Mouse (Mus musculus): ENCODE data around the gene Tbc1d10a. TPM values are rescaled to one million over a fixed set of nuclear protein-coding genes. Genes with fewer than 3 reads are reported as not detected.
A peak's percentile ranks its signal among the peaks of the same experiment; 100 is the strongest.

The Tbc1d10a gene
- polyA plus RNA-seq, 1 experiment, result 0.63 TPM

DNA sequence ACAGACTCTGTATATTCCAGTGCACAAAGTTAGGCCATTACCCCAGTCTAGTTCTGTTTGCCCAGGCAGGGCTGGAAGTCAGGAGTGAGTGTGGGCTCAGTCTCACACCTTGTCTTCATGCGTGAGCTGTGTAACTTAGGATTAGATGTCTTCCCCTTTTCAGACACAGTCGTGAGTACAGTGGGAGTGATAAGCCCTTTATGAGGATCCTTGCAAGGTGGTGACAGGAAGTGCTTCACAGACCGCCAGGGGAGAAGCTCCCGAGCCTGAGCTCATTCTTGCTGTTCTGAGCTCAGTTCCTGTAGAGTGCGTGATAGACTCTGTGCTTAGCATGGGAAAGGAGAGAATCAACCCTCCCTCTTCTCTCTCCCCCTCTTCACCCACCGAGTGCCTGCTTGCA is 20.0 kb downstream of the Tbc1d10a start:
- TF ChIP-seq GATA1 (IDR thresholded peaks at IDR 0.05; ENCODE audit: low read length), result no peak
- TF ChIP-seq TAL1 (IDR thresholded peaks at IDR 0.05; ENCODE audit: low read length), result no peak
- H3K27me3 ChIP-seq (ENCODE audit: control insufficient read depth), result no peaks in the 10 kb centered on the region
- peaks cover 7% of the 10 kb centered on the region for H3K4me1 ChIP-seq (ENCODE audit: control insufficient read depth)
- peaks cover 50% of the 10 kb centered on the region for H3K36me3 ChIP-seq (ENCODE audit: control insufficient read depth)
- no peaks in the 10 kb centered on the region for H3K9me3 ChIP-seq (ENCODE audit: control insufficient read depth, low read length)
- no peak overlapping the region for H3K4me3 ChIP-seq (replicated peaks)

DNA sequence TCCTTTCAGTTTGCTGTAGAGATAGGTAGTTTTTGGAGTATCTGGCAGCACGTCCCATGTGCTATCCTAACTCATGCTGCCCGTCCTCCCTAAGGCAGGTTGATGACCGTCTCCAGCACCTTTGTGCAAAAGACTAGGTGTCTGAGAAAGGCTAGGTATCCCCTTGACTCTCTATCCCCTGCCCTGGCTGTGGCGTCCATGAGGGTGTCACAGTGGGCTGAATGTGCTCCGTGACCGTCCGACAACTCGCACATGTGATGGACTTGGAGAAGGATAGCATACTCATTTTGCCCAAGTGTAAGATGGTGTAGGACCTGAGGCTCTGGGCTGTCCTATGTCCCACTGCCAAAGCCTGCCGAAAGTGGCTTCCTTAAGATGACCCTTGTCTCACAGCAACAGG is 21.1 kb downstream of the Tbc1d10a start:
- peaks cover 7% of the 10 kb centered on the region for H3K4me1 ChIP-seq (ENCODE audit: control insufficient read depth)
- no peak overlapping the region for H3K4me3 ChIP-seq (replicated peaks)
- peaks cover 59% of the 10 kb centered on the region for H3K36me3 ChIP-seq (ENCODE audit: control insufficient read depth)
- no peaks in the 10 kb centered on the region for H3K27me3 ChIP-seq (ENCODE audit: control insufficient read depth)
- H3K9me3 ChIP-seq (ENCODE audit: control insufficient read depth, low read length), result no peaks in the 10 kb centered on the region
- TF ChIP-seq GATA1 (IDR thresholded peaks at IDR 0.05; ENCODE audit: low read length), result no peak
- no peak for TF ChIP-seq TAL1 (IDR thresholded peaks at IDR 0.05; ENCODE audit: low read length)

DNA sequence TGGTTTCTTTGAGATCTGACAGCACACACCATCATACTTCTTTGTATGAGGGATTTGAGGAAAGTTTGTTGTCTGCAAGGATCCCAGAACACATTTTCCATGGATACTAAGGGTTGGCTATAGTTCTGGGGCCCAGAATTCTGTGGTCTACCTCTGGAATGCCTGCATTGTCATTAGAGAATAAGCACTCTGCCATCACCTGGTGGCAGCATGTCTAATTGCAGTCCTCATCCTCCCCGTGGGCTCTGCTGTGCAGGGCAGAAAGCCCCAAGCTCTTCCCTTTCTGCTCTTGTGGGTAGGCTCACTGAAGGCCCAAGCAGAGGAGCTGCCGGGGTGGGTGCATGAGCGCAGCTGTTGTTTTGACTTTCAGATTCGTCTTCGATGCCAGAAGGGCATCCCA is 23.0 kb downstream of the Tbc1d10a start:
- no peaks in the 10 kb centered on the region for H3K9me3 ChIP-seq (ENCODE audit: control insufficient read depth, low read length)
- no peaks in the 10 kb centered on the region for H3K27me3 ChIP-seq (ENCODE audit: control insufficient read depth)
- H3K36me3 ChIP-seq (ENCODE audit: control insufficient read depth), result peaks cover 78% of the 10 kb centered on the region
- H3K4me1 ChIP-seq (ENCODE audit: control insufficient read depth), result no peaks in the 10 kb centered on the region
- TF ChIP-seq TAL1 (IDR thresholded peaks at IDR 0.05; ENCODE audit: low read length) (no peak), GATA1 (IDR thresholded peaks at IDR 0.05; ENCODE audit: low read length) (no peak)
- H3K4me3 ChIP-seq (replicated peaks), result no peak overlapping the region

DNA sequence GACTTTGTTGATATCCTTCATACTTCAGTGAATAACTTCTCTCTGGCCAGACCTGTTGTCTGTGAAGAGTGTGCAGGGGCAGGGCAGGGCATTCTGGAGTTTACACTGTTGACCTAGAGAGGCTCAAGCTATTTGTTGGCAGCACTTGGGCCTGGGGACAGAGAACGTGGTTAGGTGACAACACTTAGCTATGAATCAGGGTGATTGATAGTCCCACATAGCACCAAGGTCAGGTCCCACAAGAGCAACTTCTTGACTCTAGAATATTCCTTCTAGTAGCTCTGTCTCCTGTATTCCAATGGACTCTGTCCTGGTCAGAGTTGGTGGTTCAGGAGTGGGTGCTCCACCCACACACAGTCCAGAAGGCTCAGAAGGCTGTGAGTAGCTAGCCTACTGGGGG is 24.2 kb downstream of the Tbc1d10a start:
- Histone ChIP-seq H3K4me1 (ENCODE audit: control insufficient read depth) (no peaks in the 10 kb centered on the region), H3K4me3 (replicated peaks) (no peak overlapping the region), H3K9me3 (ENCODE audit: control insufficient read depth, low read length) (no peaks in the 10 kb centered on the region), H3K27me3 (ENCODE audit: control insufficient read depth) (no peaks in the 10 kb centered on the region), H3K36me3 (ENCODE audit: control insufficient read depth) (peaks cover 85% of the 10 kb centered on the region)
- TF ChIP-seq TAL1 (IDR thresholded peaks at IDR 0.05; ENCODE audit: low read length) (no peak), GATA1 (IDR thresholded peaks at IDR 0.05; ENCODE audit: low read length) (no peak)

DNA sequence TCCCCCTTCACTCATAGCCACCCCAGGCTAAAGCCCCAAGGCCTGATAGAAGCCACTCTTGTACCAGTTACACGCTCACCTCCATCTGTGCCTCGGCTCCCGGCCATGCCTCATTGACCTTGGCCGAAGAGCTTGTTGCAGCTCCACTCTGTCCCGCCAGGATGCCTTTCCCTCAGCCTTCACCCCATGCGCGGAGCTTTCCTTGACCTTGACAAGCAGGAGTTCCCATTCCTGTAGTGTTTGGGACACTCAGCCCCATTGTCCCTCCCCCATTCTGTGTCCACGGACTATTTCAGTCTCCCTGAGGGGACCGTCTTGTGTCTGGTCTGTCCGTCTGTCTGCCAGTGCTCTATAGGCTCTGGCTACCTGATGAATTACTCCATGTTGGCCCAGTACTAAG is 26.5 kb downstream of the Tbc1d10a start:
- peaks cover 75% of the 10 kb centered on the region for H3K36me3 ChIP-seq (ENCODE audit: control insufficient read depth)
- H3K27me3 ChIP-seq (ENCODE audit: control insufficient read depth), result peaks cover under 1% of the 10 kb centered on the region; the same call in 1 of the 2 replicates
- no peak for TF ChIP-seq GATA1 (IDR thresholded peaks at IDR 0.05; ENCODE audit: low read length)
- TF ChIP-seq TAL1 (IDR thresholded peaks at IDR 0.05; ENCODE audit: low read length), result no peak
- no peaks in the 10 kb centered on the region for H3K9me3 ChIP-seq (ENCODE audit: control insufficient read depth, low read length)
- no peak overlapping the region for H3K4me3 ChIP-seq (replicated peaks)
- peaks cover 15% of the 10 kb centered on the region for H3K4me1 ChIP-seq (ENCODE audit: control insufficient read depth)

DNA sequence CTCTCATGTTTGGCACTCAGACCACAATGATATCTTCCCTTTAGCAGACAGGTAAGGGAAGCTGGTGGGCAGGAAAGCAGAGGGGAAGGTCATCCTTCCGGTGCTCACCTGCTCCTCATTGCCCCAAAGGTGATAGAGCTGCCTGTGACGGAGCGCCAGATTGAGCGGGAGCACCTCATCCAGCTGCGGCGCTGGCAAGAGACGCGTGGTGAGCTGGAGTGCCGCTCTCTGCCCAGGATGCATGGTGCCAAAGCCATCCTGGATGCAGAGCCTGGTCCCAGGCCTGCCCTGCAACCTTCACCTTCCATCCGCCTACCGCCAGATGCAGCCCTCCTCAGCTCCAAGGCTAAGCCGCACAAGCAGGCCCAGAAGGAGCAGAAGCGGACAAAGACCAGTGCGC is 28.0 kb downstream of the Tbc1d10a start:
- no peaks in the 10 kb centered on the region for H3K9me3 ChIP-seq (ENCODE audit: control insufficient read depth, low read length)
- no peak overlapping the region for H3K4me3 ChIP-seq (replicated peaks)
- H3K4me1 ChIP-seq (ENCODE audit: control insufficient read depth), result peaks cover 30% of the 10 kb centered on the region
- peaks cover 62% of the 10 kb centered on the region for H3K36me3 ChIP-seq (ENCODE audit: control insufficient read depth)
- H3K27me3 ChIP-seq (ENCODE audit: control insufficient read depth), result peaks cover 15% of the 10 kb centered on the region
- TF ChIP-seq GATA1 (IDR thresholded peaks at IDR 0.05; ENCODE audit: low read length) (no peak), TAL1 (IDR thresholded peaks at IDR 0.05; ENCODE audit: low read length) (no peak)

DNA sequence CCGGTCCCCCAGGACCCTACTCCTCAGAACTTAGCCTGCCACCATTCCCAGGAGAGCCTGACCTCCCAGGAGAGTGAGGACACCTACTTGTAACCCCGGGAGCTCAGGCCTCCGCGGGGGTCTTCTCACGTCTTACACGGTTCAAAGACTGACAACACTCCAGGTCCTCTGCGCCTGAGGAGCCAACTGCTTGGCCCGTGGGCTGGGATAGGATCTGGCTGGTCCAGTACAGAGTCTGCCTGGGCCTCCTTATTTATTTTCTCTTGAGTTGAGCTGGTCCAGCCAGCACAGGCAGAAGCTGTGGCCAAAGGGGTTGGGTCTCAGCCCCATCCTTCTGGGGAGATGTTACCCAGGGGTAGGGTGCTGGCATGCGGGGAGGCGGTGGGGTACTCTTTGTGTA is 28.5 kb downstream of the Tbc1d10a start:
- no peaks in the 10 kb centered on the region for H3K9me3 ChIP-seq (ENCODE audit: control insufficient read depth, low read length)
- H3K4me1 ChIP-seq (ENCODE audit: control insufficient read depth), result peaks cover 33% of the 10 kb centered on the region
- H3K4me3 ChIP-seq (replicated peaks), result no peak overlapping the region
- H3K27me3 ChIP-seq (ENCODE audit: control insufficient read depth), result peaks cover 20% of the 10 kb centered on the region
- H3K36me3 ChIP-seq (ENCODE audit: control insufficient read depth), result peaks cover 58% of the 10 kb centered on the region
- TF ChIP-seq GATA1 (IDR thresholded peaks at IDR 0.05; ENCODE audit: low read length) (no peak), TAL1 (IDR thresholded peaks at IDR 0.05; ENCODE audit: low read length) (no peak)

DNA sequence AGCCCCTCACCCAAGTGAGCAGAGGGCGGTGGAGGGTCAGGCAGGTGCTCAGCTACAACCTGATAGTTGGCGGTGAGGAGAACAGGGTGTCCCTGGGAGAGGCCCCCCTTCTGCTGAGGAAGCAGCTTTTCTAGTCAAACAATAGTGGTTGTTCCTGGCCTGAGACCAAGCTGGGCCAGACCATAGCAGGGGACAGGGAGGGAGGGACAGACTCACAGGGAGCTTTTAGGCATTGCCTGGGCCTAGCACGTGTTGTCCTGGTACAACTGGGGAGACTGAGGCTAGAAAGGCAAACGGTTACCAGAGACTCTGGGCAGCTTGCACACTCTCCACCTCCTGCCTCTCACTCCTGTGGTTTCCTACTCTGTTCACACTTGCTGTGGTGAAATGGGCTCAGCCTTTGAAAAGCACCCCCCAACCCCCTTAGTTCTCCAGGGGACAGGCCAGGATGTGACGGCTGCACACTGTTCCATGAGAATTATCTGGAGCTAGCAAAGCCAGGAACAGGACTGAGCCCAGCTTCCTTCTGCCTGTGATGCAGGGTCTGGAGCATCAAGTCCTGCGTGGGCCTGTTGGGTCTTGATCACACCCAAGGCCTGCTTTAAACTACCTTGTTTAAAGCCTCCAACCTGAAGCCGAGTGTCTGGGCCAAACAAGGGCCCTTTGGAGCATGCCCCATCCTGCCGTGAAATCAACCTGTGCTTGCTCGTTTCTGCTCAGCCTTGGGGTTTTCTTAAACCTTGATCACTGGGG is 29.8 kb downstream of the Tbc1d10a start:
- TF ChIP-seq GATA1 (IDR thresholded peaks at IDR 0.05; ENCODE audit: low read length) (no peak), TAL1 (IDR thresholded peaks at IDR 0.05; ENCODE audit: low read length) (no peak)
- peaks cover 49% of the 10 kb centered on the region for H3K36me3 ChIP-seq (ENCODE audit: control insufficient read depth)
- H3K9me3 ChIP-seq (ENCODE audit: control insufficient read depth, low read length), result no peaks in the 10 kb centered on the region
- H3K4me3 ChIP-seq (replicated peaks), result no peak overlapping the region
- H3K27me3 ChIP-seq (ENCODE audit: control insufficient read depth), result peaks cover 23% of the 10 kb centered on the region
- H3K4me1 ChIP-seq (ENCODE audit: control insufficient read depth), result peaks cover 47% of the 10 kb centered on the region

DNA sequence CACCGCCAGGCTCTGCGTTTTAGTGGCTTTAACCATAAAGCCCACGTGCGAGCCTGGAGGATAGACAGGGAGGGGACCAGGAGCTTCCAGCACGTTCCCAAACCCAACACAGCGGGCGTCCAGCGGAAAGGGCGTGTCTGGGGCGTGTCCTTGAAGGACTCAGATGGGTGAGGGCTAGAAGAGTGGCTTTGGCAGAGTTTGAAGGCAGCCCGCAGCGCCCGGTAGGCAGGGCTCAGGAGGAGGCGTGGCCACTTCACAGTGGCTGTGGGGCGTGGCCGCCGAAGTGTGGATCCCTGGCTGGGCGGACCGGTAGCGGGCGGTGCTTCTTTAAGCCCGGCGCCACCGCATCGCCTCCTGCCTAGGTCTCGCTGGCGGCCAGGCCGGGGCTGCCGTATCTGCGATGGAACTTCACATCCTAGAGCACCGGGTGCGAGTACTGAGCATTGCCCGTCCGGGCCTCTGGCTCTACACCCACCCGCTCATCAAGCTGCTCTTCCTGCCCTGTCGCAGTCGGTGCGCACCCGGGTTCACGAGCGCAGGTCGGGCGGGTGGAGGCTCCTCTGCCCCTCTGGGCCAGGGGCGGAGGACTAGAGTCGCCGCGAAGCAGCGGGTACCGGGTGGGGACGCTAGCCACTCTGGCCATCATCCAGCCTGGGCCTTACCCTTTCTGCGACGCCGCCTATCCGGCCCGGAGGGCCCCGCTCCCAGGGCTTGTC is 31.5 kb downstream of the Tbc1d10a start, which contains the start of gene Castor1:
Gene Castor1, plus strand, starts transcription at position 312 of the 716 bp plus-strand sequence.
- Histone ChIP-seq H3K4me3 (replicated peaks) (peak within 1 kb of the TSS; percentile 73), H3K9me3 (ENCODE audit: control insufficient read depth, low read length) (no peaks in the 10 kb centered on the region), H3K36me3 (ENCODE audit: control insufficient read depth) (peaks cover 37% of the 10 kb centered on the region), H3K27me3 (ENCODE audit: control insufficient read depth) (peaks cover 23% of the 10 kb centered on the region), H3K4me1 (ENCODE audit: control insufficient read depth) (peaks cover 63% of the 10 kb centered on the region)
- no peak for TF ChIP-seq TAL1 (IDR thresholded peaks at IDR 0.05; ENCODE audit: low read length)
- no peak for TF ChIP-seq GATA1 (IDR thresholded peaks at IDR 0.05; ENCODE audit: low read length)

All from erythroblast, embryonic 14.5 days (primary cell).